Mouse (Mus musculus) megakaryocyte, embryonic 14.5 days (primary cell): ENCODE results near the gene Synrg.

Experiments
- FLI1 ChIP-seq: IDR thresholded peaks from 2 replicates; pipeline ENCODE4 v1.6.1; 2012; ENCODE audit warnings: low read length, inconsistent platforms, mixed read lengths
- GATA1 ChIP-seq: IDR thresholded peaks from 3 replicates; pipeline ENCODE4 v1.6.1; 2012; ENCODE audit warnings: mixed read lengths, low read length, inconsistent platforms, borderline replicate concordance

GRCm38 (mm10) chr11:83975488-83975887 lies 11.3 kb downstream of the Synrg start:
- TF ChIP-seq GATA1 (no peak), FLI1 (no peak)
